Mouse (Mus musculus): ENCODE measurements at regions not wholly inside any gene's neighbourhood (a gene's known extent, or its start where the extent isn't known, plus 50 kb on each side); places are given as distances from the start of the nearest gene placed in this dataset.
"Not testable (repeated sequence)": the region's sequence is repeated elsewhere in the genome, so short reads cannot be mapped to it uniquely, and the experiment has no call there.

DNA sequence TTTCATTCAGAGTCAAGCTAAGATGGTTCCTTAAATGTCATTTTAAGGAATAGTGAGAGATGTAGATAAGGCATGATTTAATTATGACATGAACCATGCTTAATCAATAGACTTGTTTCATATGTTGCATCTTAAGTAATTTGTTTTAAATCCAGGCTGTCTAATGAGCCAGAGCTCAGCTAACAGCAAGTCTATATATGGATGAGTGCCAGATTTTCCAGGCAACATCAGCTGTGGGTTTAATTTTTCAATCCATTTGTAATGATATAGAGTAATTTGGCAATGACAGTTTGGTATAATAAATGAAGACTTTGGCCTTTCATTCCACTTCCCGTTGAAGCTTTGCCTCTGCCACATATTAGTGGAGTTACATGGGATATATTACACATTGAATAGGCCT, 677.3 kb upstream of the Sorcs1 start:
- Histone ChIP-seq H3K4me3 (ENCODE audit: low read length) (no peak overlapping the region), H3K9ac (replicated peaks; ENCODE audit: low read length) (no peak overlapping the region), H3K36me3 (ENCODE audit: insufficient read depth, low read length) (no peaks in the 10 kb centered on the region), H3K4me1 (ENCODE audit: insufficient read depth, low read length) (no peaks in the 10 kb centered on the region), H3K27ac (no peak overlapping the region), H3K27me3 (ENCODE audit: insufficient read depth, low read length) (no peaks in the 10 kb centered on the region), H3K4me2 (ENCODE audit: low read depth, low read length) (no peak overlapping the region), H3K9me3 (ENCODE audit: low read length) (no peaks in the 10 kb centered on the region)
- peak; percentile 7 for DNase-seq (ENCODE audit: low spot score)
- ATAC-seq, result no peak
- 53% methylated on average over 1 of the region's 1 CpGs for WGBS
- no peak for TF ChIP-seq CTCF (IDR thresholded peaks at IDR 0.05; ENCODE audit: low read depth)

DNA sequence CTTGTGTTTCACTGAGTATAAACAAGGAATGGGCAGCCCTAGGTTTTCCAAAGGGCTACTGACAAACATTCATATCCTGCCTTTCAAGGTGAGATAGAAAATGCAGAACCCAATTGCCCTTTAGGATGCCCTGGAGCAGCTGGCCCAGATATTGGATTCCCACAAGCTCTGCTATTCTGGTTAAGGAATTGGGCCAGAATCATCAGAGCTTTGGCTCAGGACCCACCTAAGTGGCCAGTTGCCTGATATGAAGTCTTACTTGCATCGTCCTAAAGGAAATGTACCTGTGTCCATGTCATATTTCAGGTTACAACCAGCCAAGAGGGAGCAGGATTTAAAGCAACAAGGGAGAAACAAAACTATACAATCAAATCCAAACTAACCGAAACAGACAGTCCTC, 662.0 kb upstream of the Sorcs1 start:
- Histone ChIP-seq H3K27ac (no peak overlapping the region), H3K4me1 (ENCODE audit: insufficient read depth, low read length) (no peaks in the 10 kb centered on the region), H3K9ac (replicated peaks; ENCODE audit: low read length) (no peak overlapping the region), H3K9me3 (ENCODE audit: low read length) (no peaks in the 10 kb centered on the region), H3K4me2 (ENCODE audit: low read depth, low read length) (no peak overlapping the region), H3K27me3 (ENCODE audit: insufficient read depth, low read length) (no peaks in the 10 kb centered on the region), H3K36me3 (ENCODE audit: insufficient read depth, low read length) (no peaks in the 10 kb centered on the region), H3K4me3 (ENCODE audit: low read length) (no peak overlapping the region)
- WGBS, result 91% methylated on average over 2 of the region's 2 CpGs
- DNase-seq (ENCODE audit: low spot score), result no peak
- ATAC-seq, result no peak
- no peak for TF ChIP-seq CTCF (IDR thresholded peaks at IDR 0.05; ENCODE audit: low read depth)

DNA sequence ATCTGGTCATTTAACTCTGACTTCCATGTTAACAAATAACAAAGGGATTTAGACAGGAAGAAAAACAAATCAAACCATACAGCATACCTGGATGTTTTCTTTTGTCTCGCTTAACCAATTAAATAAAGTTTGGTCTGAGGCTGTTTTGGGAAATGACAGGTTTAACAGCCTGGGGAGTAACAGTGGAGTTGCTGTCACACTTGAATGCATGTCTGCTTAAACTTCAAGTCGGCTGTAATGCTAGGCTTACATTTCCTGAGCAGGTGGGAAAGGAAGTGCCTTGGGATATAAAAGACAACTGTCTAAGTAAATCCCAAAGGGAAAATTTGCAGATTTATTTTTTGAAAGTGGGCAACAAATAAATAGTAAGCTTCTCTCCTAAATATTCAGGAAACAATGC, 651.6 kb upstream of the Sorcs1 start:
- Histone ChIP-seq H3K27ac (no peak overlapping the region), H3K4me1 (ENCODE audit: insufficient read depth, low read length) (no peaks in the 10 kb centered on the region), H3K4me2 (ENCODE audit: low read depth, low read length) (no peak overlapping the region), H3K36me3 (ENCODE audit: insufficient read depth, low read length) (no peaks in the 10 kb centered on the region), H3K4me3 (ENCODE audit: low read length) (no peak overlapping the region), H3K9me3 (ENCODE audit: low read length) (no peaks in the 10 kb centered on the region), H3K27me3 (ENCODE audit: insufficient read depth, low read length) (no peaks in the 10 kb centered on the region), H3K9ac (replicated peaks; ENCODE audit: low read length) (no peak overlapping the region)
- 63% methylated on average over 2 of the region's 2 CpGs for WGBS
- DNase-seq (ENCODE audit: low spot score) (peak; percentile 5), ATAC-seq (no peak)
- no peak for TF ChIP-seq CTCF (IDR thresholded peaks at IDR 0.05; ENCODE audit: low read depth)

GRCm38 (mm10) chr19:51303708-51304107, 625.3 kb upstream of the Sorcs1 start:
- H3K4me1 ChIP-seq (ENCODE audit: insufficient read depth, low read length), result no peaks in the 10 kb centered on the region
- H3K9me3 ChIP-seq (ENCODE audit: low read length), result no peaks in the 10 kb centered on the region
- no peak overlapping the region for H3K27ac ChIP-seq
- DNase-seq (ENCODE audit: low spot score) (no peak), ATAC-seq (no peak)
- H3K36me3 ChIP-seq (ENCODE audit: insufficient read depth, low read length), result no peaks in the 10 kb centered on the region
- H3K27me3 ChIP-seq (ENCODE audit: insufficient read depth, low read length), result no peaks in the 10 kb centered on the region
- no peak overlapping the region for H3K9ac ChIP-seq (replicated peaks; ENCODE audit: low read length)
- H3K4me3 ChIP-seq (ENCODE audit: low read length), result no peak overlapping the region
- 69% methylated on average over 3 of the region's 3 CpGs for WGBS
- no peak overlapping the region for H3K4me2 ChIP-seq (ENCODE audit: low read depth, low read length)
- no peak for TF ChIP-seq CTCF (IDR thresholded peaks at IDR 0.05; ENCODE audit: low read depth)

GRCm38 (mm10) chr19:51296631-51297030, 618.2 kb upstream of the Sorcs1 start:
- not testable (repeated sequence) for H3K9ac ChIP-seq (replicated peaks; ENCODE audit: low read length); H3K36me3 ChIP-seq (ENCODE audit: insufficient read depth, low read length); H3K4me2 ChIP-seq (ENCODE audit: low read depth, low read length); ATAC-seq; H3K4me1 ChIP-seq (ENCODE audit: insufficient read depth, low read length); H3K27ac ChIP-seq; DNase-seq (ENCODE audit: low spot score); H3K27me3 ChIP-seq (ENCODE audit: insufficient read depth, low read length); H3K4me3 ChIP-seq (ENCODE audit: low read length); H3K9me3 ChIP-seq (ENCODE audit: low read length)
- 90% methylated on average over 4 of the region's 4 CpGs for WGBS

DNA sequence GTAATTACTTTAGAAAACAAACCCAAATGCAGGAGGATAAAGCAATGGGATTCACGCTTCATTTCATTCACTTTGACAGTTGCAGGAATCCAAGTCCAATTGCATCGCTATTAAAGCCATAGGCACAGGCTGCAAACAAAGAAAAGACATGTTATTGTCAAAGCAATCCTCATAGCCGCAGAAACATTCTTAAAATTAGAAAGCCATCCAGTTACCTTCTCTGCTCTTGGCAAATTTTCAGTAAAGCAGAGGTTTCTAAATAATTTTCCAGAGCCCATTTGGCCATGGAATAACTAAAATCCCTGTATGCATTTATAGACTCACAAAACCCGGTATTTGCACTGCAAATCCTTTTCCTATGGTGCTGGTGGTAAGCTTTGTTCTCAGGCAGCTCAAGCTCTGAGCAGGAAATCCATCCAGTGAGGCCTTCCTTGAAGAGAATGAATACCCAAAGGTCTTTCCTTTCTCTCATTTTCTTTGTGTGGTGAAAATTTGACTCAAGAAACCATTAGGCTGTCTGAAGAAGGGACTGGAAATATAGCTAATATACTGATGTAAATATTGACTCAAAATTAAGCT, 590.6 kb upstream of the Sorcs1 start:
- no peak overlapping the region for H3K4me3 ChIP-seq (ENCODE audit: low read length)
- DNase-seq (ENCODE audit: low spot score) (peak; percentile 25), ATAC-seq (no peak)
- no peak overlapping the region for H3K27ac ChIP-seq
- H3K9me3 ChIP-seq (ENCODE audit: low read length), result no peaks in the 10 kb centered on the region
- H3K9ac ChIP-seq (replicated peaks; ENCODE audit: low read length), result no peak overlapping the region
- no peaks in the 10 kb centered on the region for H3K36me3 ChIP-seq (ENCODE audit: insufficient read depth, low read length)
- peak overlapping the region; percentile 24; the same call in 1 of the 2 replicates for H3K4me2 ChIP-seq (ENCODE audit: low read depth, low read length)
- WGBS, result 19% methylated on average over 4 of the region's 4 CpGs
- H3K4me1 ChIP-seq (ENCODE audit: insufficient read depth, low read length), result 0 out of 2 replicates have a peak, but pooled peaks cover 6% of the 10 kb centered on the region
- TF ChIP-seq CTCF (IDR thresholded peaks at IDR 0.05; ENCODE audit: low read depth), result no peak
- no peaks in the 10 kb centered on the region for H3K27me3 ChIP-seq (ENCODE audit: insufficient read depth, low read length)

GRCm38 (mm10) chr19:51240295-51240864, 561.9 kb upstream of the Sorcs1 start:
- no peak overlapping the region for H3K4me2 ChIP-seq (ENCODE audit: low read depth, low read length)
- no peak overlapping the region for H3K27ac ChIP-seq
- no peak overlapping the region for H3K4me3 ChIP-seq (ENCODE audit: low read length)
- H3K9ac ChIP-seq (replicated peaks; ENCODE audit: low read length), result no peak overlapping the region
- H3K9me3 ChIP-seq (ENCODE audit: low read length), result no peaks in the 10 kb centered on the region
- no peaks in the 10 kb centered on the region for H3K27me3 ChIP-seq (ENCODE audit: insufficient read depth, low read length)
- no peaks in the 10 kb centered on the region for H3K4me1 ChIP-seq (ENCODE audit: insufficient read depth, low read length)
- no peak for TF ChIP-seq CTCF (IDR thresholded peaks at IDR 0.05; ENCODE audit: low read depth)
- ATAC-seq (no peak), DNase-seq (ENCODE audit: low spot score) (no peak)
- WGBS, result 81% methylated on average over 2 of the region's 2 CpGs
- H3K36me3 ChIP-seq (ENCODE audit: insufficient read depth, low read length), result no peaks in the 10 kb centered on the region
